Mouse (Mus musculus) kidney, adult 8-10 months (tissue): ENCODE results near the gene Eif3k.

Experiments
- DNase-seq, 2 experiments: peaks; one replicate each; pipeline ENCODE4 v3.0.0; 2022

Gene Eif3k

DNA sequence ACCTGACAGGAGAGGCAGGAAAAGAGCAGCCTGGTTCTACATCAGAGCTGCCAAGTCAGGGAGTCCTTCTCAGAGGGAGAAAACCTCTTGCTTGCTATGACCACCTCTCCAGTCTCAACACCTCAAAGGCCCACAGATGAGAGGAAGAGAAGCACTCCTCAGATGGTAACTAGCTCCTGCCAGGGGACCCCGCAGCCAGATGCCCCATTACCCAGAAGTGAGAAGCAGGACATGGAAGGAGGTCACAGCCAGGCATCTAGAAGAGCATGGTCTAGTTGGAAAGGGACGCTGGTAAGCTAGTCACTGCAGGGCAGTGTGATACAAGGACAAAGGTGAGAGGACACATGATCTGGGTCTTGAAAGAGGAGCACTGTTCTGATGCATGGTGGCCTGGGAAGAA is 47.8 kb downstream of the Eif3k start:
- DNase-seq: no peak

DNA sequence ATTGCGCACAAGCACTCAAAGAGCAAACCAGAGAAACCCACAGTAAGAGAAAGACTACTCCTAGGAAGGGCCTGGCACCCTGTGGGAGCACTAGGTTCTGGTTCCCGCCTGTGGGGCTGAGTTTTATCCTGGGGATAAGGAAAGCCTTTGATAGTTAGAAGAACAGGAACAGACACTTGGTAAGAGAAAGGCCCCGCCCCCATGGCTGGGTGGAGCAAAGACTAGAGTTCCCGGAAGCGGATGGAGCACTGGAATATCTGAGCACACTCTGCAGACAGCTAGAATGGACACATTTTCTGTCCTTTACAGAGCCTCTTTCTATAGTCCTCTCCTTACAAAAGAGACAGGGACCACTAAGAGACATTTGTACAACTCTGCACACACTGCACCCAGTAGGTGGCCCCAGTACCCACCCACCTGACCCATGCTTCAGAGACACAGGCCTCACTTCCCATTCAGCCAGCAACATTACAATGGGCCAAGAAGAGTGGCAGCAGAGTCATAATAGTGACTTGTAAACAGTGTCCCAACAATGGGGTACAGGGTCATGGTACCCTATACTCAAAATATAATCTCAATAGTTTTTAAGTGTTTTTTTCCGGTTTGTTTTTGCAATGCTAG is 49.1 kb downstream of the Eif3k start:
- peak in 1 of 2 experiments; percentile 61 for DNase-seq

DNA sequence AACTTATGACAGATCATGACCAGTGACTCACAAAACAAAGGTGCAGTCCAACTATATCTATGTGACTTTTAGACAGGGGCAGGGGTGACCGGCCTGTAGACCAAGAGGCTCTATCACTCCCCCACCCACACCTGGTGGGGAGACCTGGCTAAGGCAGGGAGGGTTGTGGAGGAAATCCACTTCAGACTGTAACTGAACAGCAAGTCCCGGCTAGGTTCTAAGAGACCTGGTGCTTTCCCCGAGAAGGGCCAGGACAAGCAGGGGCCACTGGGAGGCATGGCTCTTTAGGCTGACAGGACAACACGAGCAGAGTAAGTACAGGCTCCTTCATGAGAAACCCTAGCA is 50.0 kb downstream of the Eif3k start:
- DNase-seq: no peak

DNA sequence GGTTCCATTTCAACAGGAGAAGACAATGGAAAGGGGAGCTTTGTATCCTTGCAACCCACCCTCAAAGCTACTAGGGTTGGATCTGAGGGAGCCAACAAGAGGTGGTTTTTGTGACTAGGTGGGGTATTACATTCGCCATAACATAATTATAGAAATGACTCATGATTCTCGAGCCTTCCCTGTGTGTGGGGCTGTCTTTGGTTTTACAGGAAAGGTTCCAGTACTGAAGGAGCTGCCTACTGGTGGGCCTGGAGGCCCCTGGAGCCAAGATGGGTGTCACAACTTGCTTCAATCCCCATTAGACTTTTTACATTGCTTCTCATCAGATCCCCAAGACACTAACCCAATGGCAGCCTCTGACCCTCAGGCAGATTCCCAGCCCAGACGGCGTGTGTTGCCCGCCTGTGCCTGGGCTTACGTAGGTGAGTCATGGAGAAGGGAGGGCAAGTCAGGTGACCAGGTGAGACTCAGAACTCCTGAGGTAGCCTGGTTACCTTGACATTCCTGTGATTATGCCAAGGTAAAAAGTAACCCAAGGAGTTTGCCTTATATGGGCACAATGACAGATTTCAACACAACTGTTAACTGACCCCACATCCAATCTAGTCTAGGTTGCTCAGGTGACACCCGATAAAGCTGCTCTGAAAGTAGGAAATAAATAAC is 50.5 kb downstream of the Eif3k start:
- peak; percentile 67 to 91 for DNase-seq

DNA sequence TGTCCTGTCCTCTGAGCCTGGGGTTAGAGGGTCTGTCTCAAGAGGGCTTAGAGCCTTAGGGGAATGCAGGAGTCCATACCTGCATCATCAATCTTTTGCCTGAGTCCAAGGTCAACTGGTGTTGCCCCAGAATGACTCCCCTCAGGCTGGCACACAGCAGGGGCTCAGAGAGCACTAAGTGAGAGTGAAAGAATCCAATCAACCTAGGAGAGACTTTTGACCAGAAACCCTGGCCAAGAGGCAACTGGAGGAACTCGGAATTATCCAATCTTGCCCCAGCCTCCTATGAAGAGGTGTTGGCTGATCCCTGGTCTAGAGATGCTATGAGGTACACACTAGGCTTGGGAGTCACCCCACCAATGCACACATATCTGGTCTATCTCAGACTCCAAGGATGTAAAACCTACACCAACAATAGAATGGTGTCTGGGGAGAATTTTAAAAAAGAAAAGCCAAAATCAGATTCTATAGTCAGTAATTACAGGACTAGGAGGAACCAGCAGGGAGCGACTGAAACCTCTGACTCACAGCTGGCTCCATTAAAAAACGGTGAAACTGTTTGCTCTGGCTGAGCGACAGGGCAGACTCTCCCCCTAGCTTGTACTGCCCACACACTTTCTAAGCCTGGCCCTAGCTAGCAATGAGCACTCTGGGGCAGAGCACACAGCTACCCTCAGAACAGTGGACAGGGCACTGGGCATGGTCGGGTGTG is 51.2 kb downstream of the Eif3k start:
- DNase-seq: peak in 1 of 2 experiments; percentile 51

DNA sequence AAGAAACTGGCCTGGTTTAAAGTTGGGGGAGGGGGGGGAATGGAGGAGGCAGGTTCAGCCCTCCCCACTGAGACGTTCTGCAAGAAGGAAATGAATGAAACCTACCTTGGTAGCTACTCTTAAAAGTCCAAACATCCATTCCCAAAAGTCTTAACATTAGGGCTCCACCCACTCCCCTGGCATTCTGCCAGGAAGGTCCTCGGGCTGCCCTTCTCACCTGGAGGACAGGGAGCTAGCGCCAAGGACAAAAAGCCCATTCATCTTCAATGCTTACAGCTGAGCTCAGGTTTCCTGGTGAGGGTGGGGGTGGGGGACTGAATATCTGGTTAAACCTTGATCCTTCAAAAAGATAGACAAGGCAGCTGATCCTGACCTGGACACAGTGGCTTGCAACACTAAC is 52.3 kb downstream of the Eif3k start:
- peak; percentile 87 to 89 for DNase-seq

GRCm38 (mm10) chr7:28926172-28926571 is 55.5 kb downstream of the Eif3k start:
- DNase-seq: no peak

DNA sequence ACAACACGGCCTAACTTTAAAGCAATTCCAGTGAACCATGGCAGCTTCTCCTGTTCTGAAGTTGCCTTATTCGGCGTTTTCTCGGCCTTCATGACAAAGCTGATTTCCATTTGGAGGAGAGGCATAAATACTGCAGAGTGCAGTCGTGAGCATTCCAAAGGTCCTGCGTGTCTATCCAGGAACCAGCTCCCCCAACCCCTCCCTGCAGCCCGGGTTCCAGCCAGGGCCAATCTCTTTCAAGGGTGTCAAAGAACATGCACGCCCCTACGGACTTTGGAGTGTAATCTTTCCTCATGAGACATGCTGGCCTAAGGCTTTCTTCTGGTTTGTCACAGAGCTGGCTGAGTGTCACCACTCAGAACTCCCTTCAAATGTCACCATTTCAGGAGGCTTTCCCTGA is 56.3 kb downstream of the Eif3k start:
- peak; percentile 92 to 95 for DNase-seq

GRCm38 (mm10) chr7:28924802-28925201 is 56.9 kb downstream of the Eif3k start:
- no peak for DNase-seq

GRCm38 (mm10) chr7:28923865-28924291 is 57.8 kb downstream of the Eif3k start:
- peak in 1 of 2 experiments; percentile 63 for DNase-seq

DNA sequence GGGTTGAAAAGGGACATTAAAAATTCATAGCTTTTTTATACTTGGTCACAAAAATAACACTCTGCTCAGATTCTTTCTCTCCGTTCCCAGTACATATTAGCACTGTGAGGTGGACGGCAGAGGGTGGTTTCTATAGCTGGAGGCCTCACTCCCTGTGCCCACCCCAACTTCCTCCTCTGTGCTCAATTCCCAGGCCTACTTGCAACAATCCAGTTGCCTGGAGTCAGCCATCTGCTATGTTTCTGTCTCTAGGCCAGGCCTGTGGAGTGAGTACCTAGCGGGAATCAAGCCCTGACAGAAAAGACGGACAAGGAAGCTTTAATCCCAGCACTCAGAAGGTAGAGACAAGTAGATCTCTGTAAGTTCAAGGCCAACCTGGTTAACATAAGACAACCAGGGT is 59.1 kb downstream of the Eif3k start:
- no peak for DNase-seq

DNA sequence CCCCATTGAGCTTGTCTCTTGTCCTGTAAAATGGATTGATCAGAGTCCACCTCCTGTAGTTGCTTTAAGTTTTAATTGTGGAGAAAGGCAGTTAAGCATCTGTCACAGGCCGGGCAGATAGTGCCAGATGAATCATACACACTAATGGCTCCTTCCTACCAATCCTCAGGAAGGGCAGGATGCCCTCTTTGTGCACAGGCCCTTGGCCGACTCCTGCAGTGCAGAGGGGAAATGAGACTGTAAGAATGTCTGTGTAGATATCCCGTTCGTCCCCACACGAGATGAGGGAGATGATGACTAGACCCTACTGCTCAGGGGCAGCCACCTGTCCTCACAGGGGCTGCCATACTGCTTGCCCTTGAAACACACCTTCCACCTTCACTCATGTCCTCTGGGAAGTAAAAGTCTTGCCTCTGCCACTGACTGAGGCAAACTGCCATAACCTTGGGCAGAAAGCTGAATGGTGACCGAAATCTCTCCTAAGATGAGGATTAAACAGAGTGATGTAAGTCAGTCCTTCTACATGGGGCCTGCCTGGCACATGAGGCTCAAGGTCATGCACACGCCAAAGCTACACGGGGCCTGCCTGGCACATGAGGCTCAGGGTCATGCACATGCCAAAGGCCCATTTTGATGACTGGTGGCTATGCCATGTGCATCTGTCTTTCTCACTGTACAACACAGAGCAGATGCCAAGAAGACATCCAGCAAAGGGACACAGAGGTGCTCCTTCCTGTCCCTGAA is 59.8 kb downstream of the Eif3k start:
- no peak for DNase-seq
